Mouse (Mus musculus): ENCODE measurements around the gene Nup133. TPM values are rescaled to one million over a fixed set of nuclear protein-coding genes. Genes with fewer than 3 reads are reported as not detected.
A peak's percentile ranks its signal among the peaks of the same experiment; 100 is the strongest.

Gene Nup133
- polyA plus RNA-seq, 1 experiment: 11.7 TPM

- H3K79me2 ChIP-seq (ENCODE audit: control insufficient read depth, insufficient read depth): no peaks in the 10 kb centered on the region
- TF ChIP-seq MYOD1 (IDR thresholded peaks at IDR 0.05; ENCODE audit: control insufficient read depth in 1 of 3, insufficient read length in 2 of 3, low read depth in 2 of 3) (peak; percentile 30 to 91 (median 85)), SRF (IDR thresholded peaks at IDR 0.05; ENCODE audit: control insufficient read depth, insufficient read length, low read depth) (no peak), POLR2AphosphoS2 (IDR thresholded peaks at IDR 0.05; ENCODE audit: insufficient read length, low read depth) (no peak), USF1 (IDR thresholded peaks at IDR 0.05; ENCODE audit: low read depth) (no peak), CEBPB (IDR thresholded peaks at IDR 0.05; ENCODE audit: insufficient read depth, poor library complexity, severe bottlenecking) (no peak; the same call in 1 of the 2 replicates), MYOG (IDR thresholded peaks at IDR 0.05; ENCODE audit: control insufficient read depth in 1 of 3, insufficient read depth in 1 of 3, insufficient read length in 2 of 3, low read depth in 2 of 3) (peak in 2 of 3 experiments; percentile 68 to 90), E2F4 (IDR thresholded peaks at IDR 0.05; ENCODE audit: insufficient read depth) (no peak), TCF3 (IDR thresholded peaks at IDR 0.05; ENCODE audit: insufficient read length, low read depth) (peak; percentile 29), TCF12 (IDR thresholded peaks at IDR 0.05; ENCODE audit: insufficient read depth, poor library complexity, severe bottlenecking) (peak; percentile 56), MAX (IDR thresholded peaks at IDR 0.05; ENCODE audit: low read depth) (no peak)
- H3K36me3 ChIP-seq (ENCODE audit: control insufficient read depth, insufficient read depth): no peaks in the 10 kb centered on the region
- no peak overlapping the region for H3K4me3 ChIP-seq
- H3K4me2 ChIP-seq (ENCODE audit: low read depth): peak overlapping the region; percentile 79
- H3K27me3 ChIP-seq (ENCODE audit: control insufficient read depth, insufficient read depth, insufficient read length): no peaks in the 10 kb centered on the region
- H3ac ChIP-seq (ENCODE audit: control insufficient read depth, insufficient read length): no peak overlapping the region
These were observed 64.1 kb downstream of the Nup133 start for GRCm38 (mm10) chr8:123884721-123885565.

GRCm38 (mm10) chr8:123883094-123883493, 66.0 kb downstream of the Nup133 start:
- Histone ChIP-seq H3K79me2 (ENCODE audit: control insufficient read depth, insufficient read depth) (no peaks in the 10 kb centered on the region), H3K4me2 (ENCODE audit: low read depth) (peak overlapping the region; percentile 79), H3ac (ENCODE audit: control insufficient read depth, insufficient read length) (no peak overlapping the region), H3K27me3 (ENCODE audit: control insufficient read depth, insufficient read depth, insufficient read length) (no peaks in the 10 kb centered on the region), H3K36me3 (ENCODE audit: control insufficient read depth, insufficient read depth) (no peaks in the 10 kb centered on the region), H3K4me3 (no peak overlapping the region)
- no peak for TF ChIP-seq USF1 (IDR thresholded peaks at IDR 0.05; ENCODE audit: low read depth)
- TF ChIP-seq MYOD1 (IDR thresholded peaks at IDR 0.05; ENCODE audit: control insufficient read depth in 1 of 3, insufficient read length in 2 of 3, low read depth in 2 of 3): peak; percentile 27 to 100 (median 96)
- TF ChIP-seq MAX (IDR thresholded peaks at IDR 0.05; ENCODE audit: low read depth): no peak
- TF ChIP-seq MYOG (IDR thresholded peaks at IDR 0.05; ENCODE audit: control insufficient read depth in 1 of 3, insufficient read depth in 1 of 3, insufficient read length in 2 of 3, low read depth in 2 of 3): peak; percentile 98 to 100 (median 99)
- TF ChIP-seq TCF12 (IDR thresholded peaks at IDR 0.05; ENCODE audit: insufficient read depth, poor library complexity, severe bottlenecking): peak; percentile 86
- TF ChIP-seq CEBPB (IDR thresholded peaks at IDR 0.05; ENCODE audit: insufficient read depth, poor library complexity, severe bottlenecking): no peak
- TF ChIP-seq E2F4 (IDR thresholded peaks at IDR 0.05; ENCODE audit: insufficient read depth): no peak
- peak; percentile 75 for TF ChIP-seq SRF (IDR thresholded peaks at IDR 0.05; ENCODE audit: control insufficient read depth, insufficient read length, low read depth)
- TF ChIP-seq TCF3 (IDR thresholded peaks at IDR 0.05; ENCODE audit: insufficient read length, low read depth): peak; percentile 97
- TF ChIP-seq POLR2A (IDR thresholded peaks at IDR 0.05; ENCODE audit: insufficient read length, low read depth): peak; percentile 11

GRCm38 (mm10) chr8:123882412-123882811, 66.7 kb downstream of the Nup133 start:
- Histone ChIP-seq H3K79me2 (ENCODE audit: control insufficient read depth, insufficient read depth) (no peaks in the 10 kb centered on the region), H3K4me3 (no peak overlapping the region), H3ac (ENCODE audit: control insufficient read depth, insufficient read length) (no peak overlapping the region), H3K27me3 (ENCODE audit: control insufficient read depth, insufficient read depth, insufficient read length) (no peaks in the 10 kb centered on the region), H3K36me3 (ENCODE audit: control insufficient read depth, insufficient read depth) (no peaks in the 10 kb centered on the region), H3K4me2 (ENCODE audit: low read depth) (peak overlapping the region; percentile 46)
- TF ChIP-seq POLR2A (IDR thresholded peaks at IDR 0.05; ENCODE audit: insufficient read length, low read depth) (peak; percentile 12), MYOG (IDR thresholded peaks at IDR 0.05; ENCODE audit: control insufficient read depth in 1 of 3, insufficient read depth in 1 of 3, insufficient read length in 2 of 3, low read depth in 2 of 3) (peak in 1 of 3 experiments; percentile 77), MAX (IDR thresholded peaks at IDR 0.05; ENCODE audit: low read depth) (no peak), REST (IDR thresholded peaks at IDR 0.05; ENCODE audit: insufficient read depth, insufficient read length) (no peak), POLR2AphosphoS2 (IDR thresholded peaks at IDR 0.05; ENCODE audit: insufficient read length, low read depth) (no peak), CEBPB (IDR thresholded peaks at IDR 0.05; ENCODE audit: insufficient read depth, poor library complexity, severe bottlenecking) (no peak), MYOD1 (IDR thresholded peaks at IDR 0.05; ENCODE audit: control insufficient read depth in 1 of 3, insufficient read length in 2 of 3, low read depth in 2 of 3) (peak in 2 of 3 experiments; percentile 55 to 82)

- Histone ChIP-seq H3K36me3 (ENCODE audit: control insufficient read depth, insufficient read depth) (no peaks in the 10 kb centered on the region), H3K4me2 (ENCODE audit: low read depth) (no peak overlapping the region), H3K27me3 (ENCODE audit: control insufficient read depth, insufficient read depth, insufficient read length) (no peaks in the 10 kb centered on the region), H3K4me3 (no peak overlapping the region), H3ac (ENCODE audit: control insufficient read depth, insufficient read length) (no peak overlapping the region), H3K79me2 (ENCODE audit: control insufficient read depth, insufficient read depth) (no peaks in the 10 kb centered on the region)
- no peak for TF ChIP-seq MYOG (IDR thresholded peaks at IDR 0.05; ENCODE audit: control insufficient read depth in 1 of 3, insufficient read depth in 1 of 3, insufficient read length in 2 of 3, low read depth in 2 of 3)
These were observed 68.2 kb downstream of the Nup133 start for GRCm38 (mm10) chr8:123880821-123881350.

GRCm38 (mm10) chr8:123880271-123880670, 68.8 kb downstream of the Nup133 start:
- no peak overlapping the region for H3K4me3 ChIP-seq
- no peak overlapping the region for H3K4me2 ChIP-seq (ENCODE audit: low read depth)
- H3K27me3 ChIP-seq (ENCODE audit: control insufficient read depth, insufficient read depth, insufficient read length): no peaks in the 10 kb centered on the region
- H3ac ChIP-seq (ENCODE audit: control insufficient read depth, insufficient read length): no peak overlapping the region
- no peaks in the 10 kb centered on the region for H3K79me2 ChIP-seq (ENCODE audit: control insufficient read depth, insufficient read depth)
- H3K36me3 ChIP-seq (ENCODE audit: control insufficient read depth, insufficient read depth): no peaks in the 10 kb centered on the region
- TF ChIP-seq CEBPB (IDR thresholded peaks at IDR 0.05; ENCODE audit: insufficient read depth, poor library complexity, severe bottlenecking) (no peak), SRF (IDR thresholded peaks at IDR 0.05; ENCODE audit: control insufficient read depth, insufficient read length, low read depth) (no peak)
